ENCODE assay signal across 10 mouse cellular contexts in genomic region chr14:62333909-62334687, GRCm38 (mm10). TPM values are rescaled to one million over a fixed set of nuclear protein-coding genes. Genes with fewer than 3 reads are reported as not detected.
DNase-seq lines count a peak whose midpoint lies in the region; ATAC-seq and TF ChIP-seq lines count a peak whose summit lies in the region.
"Had no signal": no experiment of that assay in that cellular context is flagged by ENCODE, and none has a peak within 500 bp of the region (broad histone marks: within the 10 kb centered on the region; RNA-seq: fewer than 3 reads in every experiment).

No protein-coding gene starts in this region.

- peaks cover 36% of the 10 kb centered on the region for H3K4me1 ChIP-seq in heart, embryonic 13.5 days
- H3K4me1 ChIP-seq in midbrain, embryonic 14.5 days (ENCODE audit: control insufficient read depth, insufficient read depth, low read length) = peaks cover 8% of the 10 kb centered on the region; the same call in 1 of the 2 replicates
- peaks cover 14% of the 10 kb centered on the region for H3K4me1 ChIP-seq in midbrain, embryonic 16.5 days (ENCODE audit: control insufficient read depth, insufficient read depth, low read length)

- DNase-seq in heart, adult 8-10 months (ENCODE audit: low spot score) = no peak
- peak; percentile 39 for DNase-seq in midbrain, embryonic 14.5 days
- DNase-seq in brain, embryonic 14.5 days (ENCODE audit: low read depth) = no peak
- peak; percentile 51 for DNase-seq in thymus, postnatal 14 days
- DNase-seq in right cerebral cortex, adult 2 months (ENCODE audit: low spot score in 2 of 2) = no peak
- no peak for DNase-seq in yolk sac, embryonic 10.5 days (ENCODE audit: low spot score)
- DNase-seq: right cerebral cortex, postnatal 25 days had no signal

- TF ChIP-seq CTCF in brain, embryonic 14.5 days (IDR thresholded peaks at IDR 0.05; ENCODE audit: borderline replicate concordance, extremely low read depth, insufficient read depth, insufficient read length) = peak; percentile 44; the same call in 1 of the 2 replicates

- no peak for ATAC-seq in heart, embryonic 13.5 days (ENCODE audit: extremely low read depth, insufficient number of reproducible peaks, low FRiP score, low TSS enrichment)
- no peak for ATAC-seq in midbrain, embryonic 14.5 days (ENCODE audit: low FRiP score, low TSS enrichment)
- no peak for ATAC-seq in midbrain, embryonic 16.5 days
- ATAC-seq: forebrain, embryonic 15.5 days had no signal

- no peaks in the 10 kb centered on the region for H3K27me3 ChIP-seq in heart, embryonic 13.5 days (replicated peaks)
- no peaks in the 10 kb centered on the region for H3K27me3 ChIP-seq in midbrain, embryonic 14.5 days (ENCODE audit: control insufficient read depth, insufficient read depth, low read length)
- H3K27me3 ChIP-seq in midbrain, embryonic 16.5 days (ENCODE audit: control insufficient read depth, insufficient read depth, low read depth, low read length) = no peaks in the 10 kb centered on the region
- H3K27me3 ChIP-seq: forebrain, embryonic 15.5 days had no signal

- H3K36me3 ChIP-seq in heart, embryonic 13.5 days = peaks cover under 1% of the 10 kb centered on the region; the same call in 1 of the 2 replicates
- no peaks in the 10 kb centered on the region for H3K36me3 ChIP-seq in midbrain, embryonic 14.5 days (ENCODE audit: control insufficient read depth, insufficient read depth, low read length)
- no peaks in the 10 kb centered on the region for H3K36me3 ChIP-seq in midbrain, embryonic 16.5 days (ENCODE audit: control insufficient read depth, insufficient read depth, low read length)
- H3K36me3 ChIP-seq: forebrain, embryonic 15.5 days had no signal

- H3K9me3 ChIP-seq in heart, embryonic 13.5 days = no peaks in the 10 kb centered on the region
- H3K9me3 ChIP-seq in midbrain, embryonic 14.5 days (ENCODE audit: control insufficient read depth, low read length) = no peaks in the 10 kb centered on the region
- no peaks in the 10 kb centered on the region for H3K9me3 ChIP-seq in midbrain, embryonic 16.5 days (replicated peaks; ENCODE audit: control insufficient read depth, low read length, poor library complexity, severe bottlenecking)
- H3K9me3 ChIP-seq: forebrain, embryonic 15.5 days had no signal

- H3K4me2 ChIP-seq in heart, embryonic 13.5 days = no peak overlapping the region
- no peak overlapping the region for H3K4me2 ChIP-seq in midbrain, embryonic 14.5 days (ENCODE audit: low read length)
- H3K4me2 ChIP-seq in midbrain, embryonic 16.5 days (ENCODE audit: low read length) = no peak overlapping the region

- H3K27ac ChIP-seq in heart, embryonic 13.5 days (replicated peaks) = no peak overlapping the region
- H3K27ac ChIP-seq in midbrain, embryonic 14.5 days (replicated peaks; ENCODE audit: low read depth, low read length) = no peak overlapping the region
- no peak overlapping the region for H3K27ac ChIP-seq in midbrain, embryonic 16.5 days (ENCODE audit: low read length)
- H3K27ac ChIP-seq: forebrain, embryonic 15.5 days had no signal

- peak overlapping the region; percentile 3; the same call in 1 of the 2 replicates for H3K9ac ChIP-seq in heart, embryonic 13.5 days
- H3K9ac ChIP-seq in midbrain, embryonic 14.5 days (replicated peaks; ENCODE audit: low read length) = no peak overlapping the region
- no peak overlapping the region for H3K9ac ChIP-seq in midbrain, embryonic 16.5 days (ENCODE audit: low read depth, low read length)
- H3K9ac ChIP-seq: forebrain, embryonic 15.5 days had no signal

- H3K4me3 ChIP-seq in heart, embryonic 13.5 days = no peak overlapping the region
- H3K4me3 ChIP-seq in midbrain, embryonic 14.5 days (replicated peaks; ENCODE audit: low read depth, low read length) = no peak overlapping the region
- H3K4me3 ChIP-seq in midbrain, embryonic 16.5 days (ENCODE audit: low read depth, low read length) = no peak overlapping the region
- H3K4me3 ChIP-seq: forebrain, embryonic 15.5 days had no signal

- TF ChIP-seq POLR2A in brain, embryonic 14.5 days (IDR thresholded peaks at IDR 0.05; ENCODE audit: borderline replicate concordance, extremely low read depth, insufficient read depth, insufficient read length, poor library complexity, severe bottlenecking) = no peak

- WGBS in heart, embryonic 13.5 days = 77% methylated on average over 9 of the region's 9 CpGs
- 79% methylated on average over 9 of the region's 9 CpGs for WGBS in midbrain, embryonic 14.5 days
- WGBS in midbrain, embryonic 16.5 days = 80% methylated on average over 9 of the region's 9 CpGs

RNA-seq across cellular contexts. Expression of gene Dleu7, which starts 41.3 kb away (rescaled TPM):
- 1.1 and 1.2 TPM in 2 replicates for polyA plus RNA-seq in heart, embryonic 13.5 days (2015; fragmentation: Nextera tagmentation; extraction: Ambion mirVana)
- under 1 TPM in 1 of 4 experiments, not detected in 3; 0.17 TPM for total RNA-seq in heart, adult 8-10 months (2022)
- polyA plus RNA-seq in midbrain, embryonic 14.5 days (2014; fragmentation: Nextera tagmentation; extraction: Ambion mirVana) = 11.8 and 13.7 TPM in 2 replicates
- 16.3 and 18.9 TPM in 2 replicates for polyA plus RNA-seq in midbrain, embryonic 16.5 days (2015; fragmentation: Nextera tagmentation; extraction: Ambion mirVana)
- polyA plus RNA-seq in brain, embryonic 14.5 days (2012; rRNA removed) = 11.9 and 17.2 TPM in 2 replicates

RNA-seq across cellular contexts. Expression of gene Rnaseh2b, which starts 41.7 kb away (rescaled TPM):
- polyA plus RNA-seq in heart, embryonic 13.5 days (2015; fragmentation: Nextera tagmentation; extraction: Ambion mirVana) = 53.4 and 59.4 TPM in 2 replicates
- 10 to 100 TPM in 3 of 4 experiments, 1 to 10 TPM in 1; 9.8 to 13.4 (median 11.0) TPM for total RNA-seq in heart, adult 8-10 months (2022)
- polyA plus RNA-seq in midbrain, embryonic 14.5 days (2014; fragmentation: Nextera tagmentation; extraction: Ambion mirVana) = 38.5 and 38.6 TPM in 2 replicates
- 27.4 and 32.0 TPM in 2 replicates for polyA plus RNA-seq in midbrain, embryonic 16.5 days (2015; fragmentation: Nextera tagmentation; extraction: Ambion mirVana)
- polyA plus RNA-seq in brain, embryonic 14.5 days (2012; rRNA removed) = 18.4 and 23.4 TPM in 2 replicates

Comparison
In these comparisons a context has a peak if more than half of its experiments do, and no peak if none do; other contexts are left out.
1. DNase-seq: peak in midbrain, embryonic 14.5 days (single experiment) and thymus, postnatal 14 days (single experiment); none in heart, adult 8-10 months (single experiment), brain, embryonic 14.5 days (single experiment), right cerebral cortex, adult 2 months (0 of 2) and yolk sac, embryonic 10.5 days (single experiment).